Mouse (Mus musculus) left cerebral cortex, adult 8-10 months (tissue): ENCODE results near the gene Fam174a. TPM values are rescaled to one million over a fixed set of nuclear protein-coding genes. Genes with fewer than 3 reads are reported as not detected.

Source experiments
- DNase-seq, 2 experiments: peaks; one replicate each; pipeline ENCODE4 v3.0.0; 2022; ENCODE audit warnings: low spot score in 2 of 2
- total RNA-seq, 4 experiments: library from RNA; stranded (reverse); gene quantifications; 2 replicates each; pipeline ENCODE4 v1.2.4; 2022

Gene Fam174a
- 10 to 100 TPM; 32.5 to 40.3 (median 37.8) TPM for total RNA-seq

DNA sequence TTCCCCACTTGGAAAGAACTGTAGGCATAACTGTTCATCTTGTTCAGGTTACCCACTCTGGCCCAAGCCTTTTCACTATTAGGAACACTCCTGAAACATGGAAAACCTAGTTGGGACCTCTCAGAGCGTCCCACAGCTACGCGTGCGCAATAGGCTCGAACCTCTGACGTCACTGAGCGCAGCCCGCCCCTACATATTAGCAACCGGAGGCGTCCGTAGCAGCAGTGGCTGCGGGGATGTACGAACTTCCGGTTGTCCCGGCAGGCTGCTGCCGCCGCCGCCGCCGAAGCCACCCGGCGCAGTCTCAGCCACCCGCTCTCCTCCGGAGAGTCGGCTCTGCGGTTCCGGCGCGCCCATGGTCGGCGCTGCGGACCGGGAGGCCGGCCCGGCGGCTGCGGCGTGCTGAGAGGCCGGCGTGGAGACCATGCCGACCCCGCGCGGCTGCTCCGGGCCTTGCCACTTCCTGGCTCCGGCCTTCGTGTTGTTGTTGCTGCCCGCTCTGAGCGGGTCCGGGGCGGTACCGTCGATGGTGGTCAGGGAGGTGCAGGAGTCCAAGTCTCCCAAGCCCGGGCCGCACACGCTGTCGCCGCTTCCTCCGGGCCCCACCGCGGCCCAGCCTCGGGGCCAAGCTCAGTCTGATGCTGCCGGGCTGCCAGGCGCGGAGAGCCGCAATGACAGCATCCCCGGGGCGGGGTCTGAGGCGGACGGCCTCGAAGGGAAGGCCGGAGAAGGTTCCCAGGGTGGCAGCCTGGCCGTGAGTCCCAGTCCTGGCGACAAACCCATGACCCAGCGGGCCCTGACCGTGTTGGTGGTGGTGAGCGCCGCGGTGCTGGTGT, at the start of gene Fam174a:
Fam174a (plus strand) TSS at position 231 of the 836 bp plus-strand sequence.
- DNase-seq, result peak; percentile 78 to 91

DNA sequence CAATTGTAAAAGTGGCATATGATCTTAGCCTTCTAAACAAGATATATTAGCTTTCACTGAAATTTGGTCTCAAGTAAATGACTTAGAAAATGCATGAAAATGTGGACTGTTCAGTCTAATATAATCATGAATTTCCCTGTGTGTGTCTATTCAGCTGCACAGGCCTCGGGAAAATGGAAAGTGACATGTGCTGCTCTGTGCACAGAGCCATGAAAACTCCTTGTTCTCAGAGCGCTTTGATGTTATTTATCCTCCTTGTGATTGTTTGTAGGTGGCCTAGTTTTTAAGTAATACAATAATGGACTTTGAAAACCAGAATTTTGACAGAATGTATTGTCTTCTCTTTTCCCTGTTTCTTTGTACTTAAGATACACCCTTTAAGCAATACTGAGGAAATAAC, 49.6 kb upstream of the Fam174a start:
- no peak for DNase-seq

DNA sequence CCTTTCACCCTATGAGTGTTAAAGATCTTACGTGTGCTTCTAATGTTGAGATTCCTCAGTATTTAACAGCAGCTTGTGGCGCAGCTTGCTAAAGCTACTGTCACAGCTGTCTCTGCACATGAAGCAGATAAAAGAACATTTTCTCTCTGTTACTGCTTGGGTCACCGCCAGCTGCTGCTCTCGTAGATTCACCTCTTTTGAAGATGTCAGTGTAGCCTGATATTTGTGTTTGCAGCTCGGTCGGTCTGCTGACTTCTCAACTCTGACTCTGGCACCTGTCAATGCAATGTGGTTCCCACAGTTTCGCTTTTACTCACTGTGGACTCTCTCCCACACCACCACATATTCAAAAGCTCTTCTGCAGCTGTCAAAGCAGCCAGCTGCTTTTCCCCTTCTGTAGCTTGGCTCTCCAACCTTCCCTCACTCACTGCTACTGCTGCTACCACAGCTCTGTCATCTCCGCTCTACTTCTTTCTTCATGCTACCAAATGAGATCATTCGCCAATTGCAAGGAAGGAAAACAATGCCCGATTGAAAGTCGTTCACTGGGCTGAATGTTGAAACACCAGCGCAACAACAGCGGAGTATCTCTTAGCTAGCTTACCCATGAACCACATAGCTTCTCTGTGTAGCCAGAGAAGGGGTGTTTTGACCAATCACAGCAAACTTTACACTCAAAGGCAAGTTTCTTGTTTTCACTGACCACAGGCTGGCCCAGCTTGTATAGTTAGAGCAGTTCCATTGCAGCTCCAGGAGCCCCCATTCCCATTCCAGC, 45.3 kb upstream of the Fam174a start:
- DNase-seq, result peak; percentile 8

DNA sequence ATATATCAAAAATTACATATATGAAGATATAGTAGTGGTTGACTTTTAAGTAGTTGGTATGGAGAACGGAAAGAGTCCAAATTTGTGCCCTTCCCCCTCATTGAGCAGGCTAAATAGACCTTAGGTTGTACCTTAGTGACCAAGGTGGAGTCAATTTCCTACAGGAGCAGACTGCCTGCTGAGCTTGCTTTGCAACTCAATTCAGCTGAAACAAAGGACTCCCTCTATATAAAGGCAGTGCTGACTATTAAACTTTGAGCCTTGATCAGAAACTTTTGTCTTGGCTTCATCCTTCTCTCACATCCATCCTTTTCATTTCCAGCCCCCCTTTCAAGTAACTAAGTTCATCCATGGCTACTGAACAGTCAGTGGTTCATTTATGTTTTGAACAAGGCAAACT, 40.1 kb upstream of the Fam174a start:
- DNase-seq, result no peak

DNA sequence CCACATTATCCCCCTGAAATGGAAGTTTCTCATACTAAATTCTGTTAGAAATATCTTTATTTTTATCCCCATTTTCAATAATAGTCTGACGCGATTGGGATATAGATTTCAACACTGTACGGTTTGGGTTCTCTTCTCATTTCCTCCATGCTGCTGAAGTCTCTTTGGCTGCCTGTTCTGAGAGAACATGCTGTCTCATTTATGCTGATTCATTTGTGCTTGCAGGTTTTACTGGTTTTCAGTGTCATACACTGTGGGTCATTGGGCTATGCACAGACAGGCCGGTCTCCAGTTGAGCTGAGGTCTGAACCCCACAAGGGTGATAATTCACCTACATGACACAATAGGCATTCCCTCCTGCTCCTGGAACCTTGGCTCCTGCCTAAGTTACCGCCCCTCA, 5.1 kb upstream of the Fam174a start:
- no peak for DNase-seq

DNA sequence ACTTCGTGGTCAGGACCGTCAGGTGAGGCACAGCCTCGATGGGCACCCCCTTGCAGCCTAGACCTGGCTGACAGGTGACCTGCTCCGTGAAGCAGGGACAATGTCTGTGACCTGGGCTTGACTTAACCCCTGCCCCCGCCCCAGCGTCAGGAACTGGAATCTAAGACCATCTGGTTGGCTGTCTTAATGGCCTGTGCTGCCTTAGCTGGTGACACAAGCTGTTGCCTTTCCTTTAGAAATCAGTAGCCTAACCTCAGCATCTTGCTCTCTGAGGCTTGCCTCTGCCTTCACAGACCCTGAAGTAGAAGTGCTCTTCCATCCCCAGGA, 769 bp downstream of the Fam174a start:
- DNase-seq, result peak; percentile 36

DNA sequence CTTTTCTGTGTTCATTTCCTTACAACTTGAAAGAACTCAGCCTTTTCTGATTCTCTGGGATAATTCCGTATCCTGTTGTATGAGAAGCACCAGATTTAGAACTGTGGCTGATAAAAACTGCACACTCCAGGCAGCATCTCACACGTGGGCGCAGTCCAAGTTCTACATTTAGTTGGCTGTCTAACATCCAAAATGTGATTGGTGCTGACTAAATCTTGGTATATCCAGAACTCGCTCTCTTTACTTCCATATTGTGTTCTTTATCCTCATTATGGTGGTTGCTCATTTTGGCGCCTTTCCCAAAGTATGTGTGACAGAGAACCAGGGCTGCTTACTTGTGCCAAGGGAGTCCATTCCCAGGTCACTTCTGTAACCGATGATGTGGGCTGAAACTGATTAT, 2.6 kb downstream of the Fam174a start:
- DNase-seq, result peak in 1 of 2 experiments; percentile 55

DNA sequence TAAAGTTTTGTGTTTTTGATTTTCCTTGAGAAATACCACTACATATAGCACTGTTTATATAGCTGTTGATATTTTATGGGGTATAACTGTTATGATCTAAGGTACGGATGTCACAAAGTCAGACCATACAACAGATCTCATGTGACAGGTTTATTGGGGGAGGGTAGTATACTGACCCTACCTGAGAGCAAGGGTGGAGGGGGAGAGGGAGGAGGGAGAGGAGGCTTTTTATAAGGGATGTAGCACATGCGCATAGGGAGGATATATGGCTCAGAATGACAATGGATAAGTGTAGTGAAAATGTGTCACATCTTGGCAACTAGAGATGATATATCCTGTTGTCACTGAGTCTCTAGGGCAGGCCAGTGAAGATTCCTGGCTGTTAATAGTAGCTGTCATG, 8.8 kb downstream of the Fam174a start:
- no peak for DNase-seq

DNA sequence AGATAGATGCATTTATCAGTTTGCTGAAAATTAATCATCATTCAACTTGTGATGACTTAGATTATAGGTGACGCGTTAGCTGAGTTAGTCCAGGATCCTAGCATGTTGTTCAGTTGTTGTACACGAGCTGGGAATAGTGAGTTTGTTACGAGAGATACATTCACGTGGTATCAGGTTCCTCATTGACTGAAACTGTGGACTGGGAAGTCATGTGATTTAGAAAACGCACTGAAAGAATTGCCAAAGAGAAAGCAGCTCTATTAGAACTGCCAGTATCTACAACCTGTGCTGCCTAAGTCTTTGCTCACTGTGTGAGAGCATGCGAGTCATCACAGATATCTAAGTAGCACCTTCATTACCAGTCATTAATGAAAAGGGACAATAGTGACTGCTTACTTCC, 9.6 kb downstream of the Fam174a start:
- no peak for DNase-seq

DNA sequence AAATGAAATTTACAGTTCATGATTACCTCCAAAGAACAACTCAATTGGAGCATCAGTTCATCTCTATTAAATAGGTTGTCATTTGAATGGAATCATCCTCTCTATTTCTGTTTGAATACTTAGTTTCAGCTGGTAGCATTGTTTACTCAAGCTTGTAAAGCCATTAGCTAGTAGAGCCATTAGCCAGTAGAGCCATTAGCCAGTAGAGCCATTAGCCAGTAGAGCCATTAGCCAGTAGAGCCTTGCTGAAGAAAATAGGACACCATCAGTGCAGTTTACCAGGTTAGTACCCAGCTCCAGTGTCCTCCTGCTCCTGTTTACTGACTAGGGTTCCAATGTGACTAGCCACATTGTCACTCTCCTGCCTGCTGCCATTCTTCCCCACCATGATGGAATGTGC, 13.4 kb downstream of the Fam174a start:
- DNase-seq, result no peak

DNA sequence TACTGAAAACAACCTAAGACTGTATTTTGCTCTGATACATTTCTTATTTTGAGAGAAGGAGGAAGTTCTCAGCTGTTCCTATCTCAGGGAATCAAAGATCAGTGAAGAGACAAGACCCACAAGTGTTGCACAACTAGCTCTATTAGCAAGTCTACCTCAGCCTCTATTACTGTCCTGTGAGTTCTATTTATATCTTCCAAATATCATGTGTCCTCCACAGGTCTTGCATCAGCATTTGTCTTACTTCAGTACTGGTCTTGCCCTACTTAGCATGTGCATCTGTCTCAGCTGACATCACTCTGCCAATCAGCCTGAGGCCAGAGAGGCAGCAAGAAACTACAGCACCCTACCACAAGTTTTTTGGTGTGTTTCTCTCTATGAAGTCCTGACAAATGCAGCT, 26.2 kb downstream of the Fam174a start:
- DNase-seq, result no peak

DNA sequence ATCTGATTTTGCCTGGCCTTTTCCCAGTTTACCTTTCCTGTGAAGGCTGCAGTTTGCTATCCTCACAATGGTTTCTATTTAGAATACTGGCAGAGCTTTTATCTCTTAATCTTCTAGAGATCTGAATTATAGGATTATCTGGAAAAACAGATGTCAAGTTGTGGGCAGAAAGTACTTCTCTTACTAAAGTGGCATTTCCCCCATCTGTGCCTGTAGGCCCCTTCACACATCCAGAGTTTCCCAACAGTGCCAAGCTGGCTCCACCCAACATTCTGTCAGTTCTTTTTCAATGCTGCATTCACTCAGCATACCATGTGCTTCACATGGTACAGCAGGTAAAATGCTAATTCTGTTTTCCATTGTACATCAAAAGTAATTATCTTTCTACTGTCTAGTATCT, 28.8 kb downstream of the Fam174a start:
- peak in 1 of 2 experiments; percentile 67 for DNase-seq

DNA sequence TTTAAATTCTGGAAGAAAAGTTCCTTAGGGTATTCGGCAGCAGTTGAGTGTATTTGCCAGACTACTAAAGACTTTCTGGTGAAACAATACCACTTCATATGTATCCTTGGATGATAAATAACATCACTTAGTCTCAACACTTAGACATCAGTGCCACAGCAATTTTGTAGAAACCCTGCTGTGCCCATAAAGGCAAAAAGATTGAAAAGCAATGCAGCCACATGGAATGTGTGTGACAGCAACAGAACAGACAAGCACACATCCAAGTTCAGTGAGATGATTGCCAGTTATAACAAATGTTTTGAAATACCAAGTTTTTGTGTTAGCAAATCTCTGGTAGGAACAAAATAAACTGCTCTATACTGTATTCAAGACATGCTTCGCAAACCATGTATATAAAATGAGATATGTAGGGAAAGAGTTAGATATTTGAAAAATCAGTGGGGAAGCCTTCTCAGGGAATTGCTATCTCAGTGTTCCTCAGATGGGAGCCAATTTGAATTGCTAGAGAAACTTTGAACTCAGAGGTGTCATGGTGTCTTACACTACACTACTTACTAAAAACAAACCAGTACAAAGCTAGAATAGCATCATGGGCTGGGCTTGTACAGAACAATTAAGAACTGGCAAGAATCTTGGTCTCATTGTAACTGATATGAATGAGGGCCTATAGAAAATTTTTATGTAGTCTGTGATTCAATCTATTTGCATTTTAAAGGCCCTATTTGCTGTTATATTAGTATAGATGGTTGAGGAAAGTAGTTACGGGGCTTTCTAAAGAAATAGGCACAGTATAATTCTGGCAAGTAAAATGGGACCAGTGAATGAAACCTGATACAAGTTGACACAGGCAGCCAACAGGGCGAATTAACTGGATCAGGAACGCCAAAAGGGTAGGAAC, 30.4 kb downstream of the Fam174a start:
- no peak for DNase-seq

DNA sequence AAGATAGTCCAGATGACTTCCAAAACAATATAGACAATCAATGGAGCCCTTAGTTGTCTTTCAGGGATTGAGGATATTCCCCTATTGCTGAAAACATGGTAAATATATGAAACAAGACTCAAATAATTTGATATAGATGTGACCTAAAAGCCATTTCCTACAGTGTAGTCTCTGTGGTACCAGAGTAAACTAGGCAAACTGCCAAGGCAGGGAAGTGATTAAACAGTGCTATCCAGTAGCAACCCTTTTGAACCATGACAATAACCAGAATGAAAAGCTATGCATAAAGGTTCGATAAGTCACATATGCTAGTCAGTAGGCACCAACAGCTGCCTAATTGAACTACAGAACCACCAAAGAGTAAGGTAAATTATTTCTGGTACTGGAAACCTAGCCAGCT, 40.7 kb downstream of the Fam174a start:
- no peak for DNase-seq

DNA sequence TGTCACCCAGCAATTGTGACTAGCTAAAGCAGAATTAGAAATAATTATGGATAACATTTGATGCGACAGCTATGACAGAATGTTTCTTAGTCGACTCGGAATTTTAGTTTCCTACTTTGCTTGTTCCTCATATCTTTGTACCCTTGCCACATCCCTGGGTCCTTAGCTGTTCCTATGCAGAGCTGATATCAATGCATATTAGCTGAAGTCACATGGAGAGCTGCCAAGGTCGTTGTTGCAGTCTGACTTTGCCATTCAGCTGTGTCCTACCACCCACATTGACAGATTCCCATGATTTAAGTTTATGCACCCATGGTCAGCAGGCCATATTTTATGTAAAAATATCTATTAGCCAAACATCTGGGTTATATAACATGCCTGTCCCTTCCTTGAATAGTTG, 43.5 kb downstream of the Fam174a start:
- no peak for DNase-seq

DNA sequence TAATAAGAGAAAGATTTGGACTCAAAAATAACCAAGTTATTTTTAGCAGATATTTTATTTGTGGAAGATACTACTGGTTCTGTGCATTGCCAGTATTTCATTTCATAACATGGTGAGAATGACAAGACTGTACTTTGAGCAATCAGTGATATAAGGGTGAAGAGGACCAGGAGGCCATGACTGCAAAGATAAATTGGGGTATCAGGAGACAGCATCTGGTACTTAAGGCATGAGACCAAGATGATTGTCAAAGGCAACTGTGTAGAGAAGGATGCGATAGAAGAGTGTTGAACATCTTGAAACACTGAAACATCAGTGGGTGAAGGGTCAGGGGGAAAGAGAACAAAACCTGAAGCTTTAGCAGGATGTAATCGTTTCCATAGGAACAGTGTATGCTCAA, 50.3 kb downstream of the Fam174a start:
- DNase-seq, result no peak

DNA sequence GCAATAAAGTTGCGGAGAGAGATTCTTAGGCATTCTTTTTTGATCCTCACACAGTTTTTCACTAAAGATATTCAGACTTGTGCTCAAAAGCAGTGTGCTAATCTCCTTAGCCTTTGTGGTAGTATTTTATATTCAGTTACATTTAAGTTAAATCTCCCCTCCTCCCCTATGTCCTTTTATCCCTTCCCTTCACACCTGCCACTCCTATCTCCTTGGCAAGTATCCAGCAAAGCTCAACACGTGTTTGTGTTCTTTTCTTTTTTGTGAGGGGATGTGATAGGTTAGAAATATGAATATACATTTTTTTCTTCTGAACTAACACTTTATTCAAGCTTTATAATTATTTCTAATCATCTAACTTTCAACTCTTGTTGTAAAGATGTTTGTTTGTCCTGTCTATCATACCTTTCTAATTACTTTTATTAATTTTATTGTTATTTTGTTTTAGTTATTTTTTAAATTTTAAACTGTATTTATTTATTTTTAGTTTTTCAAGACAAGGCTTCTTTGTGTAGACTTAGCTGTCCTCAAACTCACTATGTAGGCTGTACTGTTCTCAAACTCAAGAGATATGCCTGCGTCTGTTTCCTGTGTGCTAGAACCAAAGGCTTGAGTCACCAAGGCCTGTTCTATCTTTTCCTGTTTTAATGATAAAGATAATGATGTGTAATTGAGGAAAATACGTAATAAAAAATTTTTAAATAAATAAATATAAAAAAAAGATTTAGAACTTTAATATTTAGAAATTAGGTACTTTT, 53.4 kb downstream of the Fam174a start:
- DNase-seq, result no peak

DNA sequence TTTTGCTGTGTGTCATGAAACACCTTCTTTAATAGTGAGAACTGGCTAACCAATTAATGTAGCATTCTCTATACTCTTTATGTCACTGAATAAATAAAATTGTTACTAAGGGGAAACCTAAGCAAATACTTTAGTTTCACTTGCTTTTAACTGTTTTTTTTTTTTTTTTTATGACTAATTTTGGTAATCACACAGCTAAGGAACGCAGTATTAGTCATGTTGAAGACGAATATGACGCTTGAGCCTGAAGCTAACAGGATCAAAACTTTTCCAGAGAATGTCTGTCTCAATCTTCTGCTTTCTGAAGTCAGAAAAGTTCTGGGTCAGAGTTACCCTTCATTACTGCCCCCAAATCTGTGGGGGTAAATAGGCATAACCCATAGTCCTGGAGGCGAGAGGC, 54.3 kb downstream of the Fam174a start:
- DNase-seq, result no peak

DNA sequence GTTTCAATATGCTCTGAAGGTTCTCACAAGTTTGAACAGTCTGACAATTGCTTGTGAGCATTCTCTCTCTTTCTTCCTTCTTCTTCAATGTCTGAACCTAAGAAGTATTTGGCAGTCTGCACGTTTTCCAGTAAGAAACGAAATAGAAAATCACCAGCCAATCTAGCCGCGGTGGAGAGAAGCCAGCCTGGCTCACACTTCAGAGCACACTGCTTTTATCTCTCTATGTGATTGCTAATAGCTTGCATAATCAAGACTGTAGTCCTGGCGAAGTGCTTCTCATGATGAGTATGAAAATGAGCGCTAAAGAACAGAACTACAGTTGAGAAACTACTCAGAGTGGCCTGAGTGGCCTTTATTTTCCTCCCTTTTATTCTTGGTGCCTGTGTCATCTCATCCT, 62.0 kb downstream of the Fam174a start:
- DNase-seq, result no peak

DNA sequence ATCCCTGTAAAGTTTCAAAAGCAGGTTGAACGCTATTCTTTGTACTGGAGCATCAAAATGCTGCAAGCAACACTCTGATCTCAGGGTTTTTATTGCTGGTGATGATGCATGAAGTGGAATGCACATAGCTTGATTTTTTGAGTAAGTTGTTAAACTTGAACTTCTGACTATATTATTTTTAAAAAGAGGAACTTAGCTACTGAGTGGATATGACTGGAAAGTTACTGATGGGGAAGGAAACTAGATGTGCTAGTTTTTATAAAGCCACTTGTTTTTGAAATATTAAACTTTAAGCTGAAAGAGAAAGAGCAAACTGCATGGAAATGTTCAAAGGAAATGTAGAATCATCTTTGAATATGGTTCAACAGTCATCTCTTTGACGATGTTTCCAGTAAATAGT, 67.6 kb downstream of the Fam174a start:
- DNase-seq, result no peak
